Mouse (Mus musculus): ENCODE results near the gene Lrrc20. TPM values are rescaled to one million over a fixed set of nuclear protein-coding genes. Genes with fewer than 3 reads are reported as not detected.
"Not testable (repeated sequence)": the region's sequence is repeated elsewhere in the genome, so short reads cannot be mapped to it uniquely, and the experiment has no call there.

The Lrrc20 gene
- total and polyA plus RNA-seq, 2 experiments from 2014 or later, result 8.3 to 15.5 TPM

GRCm38 (mm10) chr10:61451463-61451930 is 24.1 kb upstream of the Lrrc20 start:
- 8% methylated on average over 8 of the region's 8 CpGs for WGBS
- Histone ChIP-seq H3K9ac (replicated peaks; ENCODE audit: low read length, poor library complexity, severe bottlenecking) (peak overlapping the region; percentile 84), H3K4me2 (ENCODE audit: low read depth, low read length, poor library complexity, severe bottlenecking) (peak overlapping the region; percentile 73), H3K9me3 (ENCODE audit: low read length) (no peaks in the 10 kb centered on the region), H3K4me1 (ENCODE audit: insufficient read depth, low read length) (peaks cover 9% of the 10 kb centered on the region; the same call in 1 of the 2 replicates), H3K27me3 (ENCODE audit: insufficient read depth, low read length) (no peaks in the 10 kb centered on the region), H3K36me3 (ENCODE audit: insufficient read depth, low read length) (no peaks in the 10 kb centered on the region; the same call in 1 of the 2 replicates), H3K4me3 (ENCODE audit: low read depth, low read length) (peak overlapping the region; percentile 75), H3K27ac (ENCODE audit: low read depth, low read length) (peak overlapping the region; percentile 77; the same call in 1 of the 2 replicates)
- ATAC-seq (ENCODE audit: low FRiP score) (no peak), DNase-seq (ENCODE audit: low spot score) (peak; percentile 40)
- no peak for TF ChIP-seq CTCF (IDR thresholded peaks at IDR 0.05)

DNA sequence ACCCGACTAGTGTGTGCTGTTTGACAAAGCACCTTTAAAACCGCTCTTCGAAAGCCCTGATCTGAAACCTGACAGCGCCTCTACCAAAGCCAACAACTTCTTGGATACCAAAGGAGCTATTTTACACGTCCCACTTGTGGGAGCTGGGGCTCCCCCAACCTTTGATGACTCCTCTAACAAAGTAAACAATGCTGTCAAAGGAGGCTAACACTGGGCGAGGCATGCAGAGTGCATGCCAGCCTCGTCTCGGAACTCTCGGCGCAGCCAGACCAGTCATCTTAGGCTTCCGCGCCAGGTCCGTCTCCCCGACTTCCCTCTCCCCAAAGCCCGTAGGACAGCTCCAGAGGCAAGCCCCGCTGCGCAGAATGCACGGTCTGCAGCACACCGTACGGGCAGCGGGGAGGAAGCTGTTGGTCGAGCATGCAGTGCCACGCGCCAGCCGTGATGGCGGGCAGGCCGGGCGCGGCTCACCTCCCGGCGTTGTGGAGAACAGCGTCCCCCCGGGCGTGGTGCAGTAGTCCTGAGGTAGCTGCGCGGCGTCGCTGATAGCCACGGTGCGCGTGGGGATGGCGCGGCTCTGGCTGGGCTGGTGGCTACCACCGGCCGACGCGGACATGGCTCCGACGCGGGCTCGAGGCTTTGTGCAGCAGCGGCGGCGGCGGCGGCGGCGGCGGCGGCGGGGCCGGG is 23.5 kb upstream of the Lrrc20 start:
- TF ChIP-seq CTCF (IDR thresholded peaks at IDR 0.05), result peak; percentile 19; the same call in 1 of the 2 replicates
- DNase-seq (ENCODE audit: low spot score) (peak; percentile 25), ATAC-seq (ENCODE audit: low FRiP score) (peak; percentile 73)
- H3K4me3 ChIP-seq (ENCODE audit: low read depth, low read length), result peak overlapping the region; percentile 75
- no peaks in the 10 kb centered on the region; the same call in 1 of the 2 replicates for H3K36me3 ChIP-seq (ENCODE audit: insufficient read depth, low read length)
- H3K9ac ChIP-seq (replicated peaks; ENCODE audit: low read length, poor library complexity, severe bottlenecking), result peak overlapping the region; percentile 84
- H3K4me2 ChIP-seq (ENCODE audit: low read depth, low read length, poor library complexity, severe bottlenecking), result peak overlapping the region; percentile 73
- no peaks in the 10 kb centered on the region for H3K27me3 ChIP-seq (ENCODE audit: insufficient read depth, low read length)
- WGBS, result under 1% methylated on average over 54 of the region's 62 CpGs
- peak overlapping the region; percentile 77 for H3K27ac ChIP-seq (ENCODE audit: low read depth, low read length)
- H3K4me1 ChIP-seq (ENCODE audit: insufficient read depth, low read length), result peaks cover 9% of the 10 kb centered on the region; the same call in 1 of the 2 replicates
- H3K9me3 ChIP-seq (ENCODE audit: low read length), result no peaks in the 10 kb centered on the region

GRCm38 (mm10) chr10:61452645-61453044 is 23.0 kb upstream of the Lrrc20 start, which contains the start of gene Eif4ebp2:
Eif4ebp2 (minus strand) TSS chr10:61452661.
- H3K27ac ChIP-seq (ENCODE audit: low read depth, low read length), result peak within 1 kb of the TSS; percentile 77
- WGBS, result 2% methylated on average over 29 of the region's 36 CpGs
- DNase-seq (ENCODE audit: low spot score) (peak; percentile 99), ATAC-seq (ENCODE audit: low FRiP score) (peak; percentile 98)
- H3K4me3 ChIP-seq (ENCODE audit: low read depth, low read length), result peak within 1 kb of the TSS; percentile 75
- peak within 1 kb of the TSS; percentile 84 for H3K9ac ChIP-seq (replicated peaks; ENCODE audit: low read length, poor library complexity, severe bottlenecking)
- H3K9me3 ChIP-seq (ENCODE audit: low read length), result no peaks in the 10 kb centered on the region
- no peak for TF ChIP-seq CTCF (IDR thresholded peaks at IDR 0.05)
- H3K4me1 ChIP-seq (ENCODE audit: insufficient read depth, low read length), result peaks cover 9% of the 10 kb centered on the region; the same call in 1 of the 2 replicates
- H3K27me3 ChIP-seq (ENCODE audit: insufficient read depth, low read length), result no peaks in the 10 kb centered on the region
- H3K36me3 ChIP-seq (ENCODE audit: insufficient read depth, low read length), result no peaks in the 10 kb centered on the region; the same call in 1 of the 2 replicates
- H3K4me2 ChIP-seq (ENCODE audit: low read depth, low read length, poor library complexity, severe bottlenecking), result peak within 1 kb of the TSS; percentile 73

DNA sequence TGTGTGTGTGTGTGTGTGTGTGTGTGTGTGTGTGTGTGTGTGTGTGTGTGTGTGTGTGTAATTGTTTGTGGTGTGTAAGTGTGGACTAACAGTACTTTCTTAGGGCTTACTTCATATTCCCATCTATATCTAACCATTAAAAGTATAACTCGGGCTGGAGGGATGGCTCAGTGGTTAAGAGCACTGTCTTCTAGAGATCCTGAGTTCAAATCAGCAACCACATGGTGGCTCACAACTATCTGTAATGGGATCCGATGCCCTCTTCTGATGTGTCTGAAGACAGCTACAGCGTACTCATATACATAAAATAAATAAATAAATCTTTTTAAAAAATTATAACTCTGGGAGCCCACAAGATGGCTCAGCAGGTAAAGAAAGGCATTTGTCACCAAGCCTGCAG is 22.4 kb upstream of the Lrrc20 start:
- H3K36me3 ChIP-seq (ENCODE audit: insufficient read depth, low read length); DNase-seq (ENCODE audit: low spot score); H3K9me3 ChIP-seq (ENCODE audit: low read length); H3K27ac ChIP-seq (ENCODE audit: low read depth, low read length); H3K27me3 ChIP-seq (ENCODE audit: insufficient read depth, low read length); H3K4me3 ChIP-seq (ENCODE audit: low read depth, low read length); H3K4me1 ChIP-seq (ENCODE audit: insufficient read depth, low read length); H3K9ac ChIP-seq (replicated peaks; ENCODE audit: low read length, poor library complexity, severe bottlenecking): not testable (repeated sequence)
- peak; percentile 19; the same call in 1 of the 2 replicates for TF ChIP-seq CTCF (IDR thresholded peaks at IDR 0.05)
- H3K4me2 ChIP-seq (ENCODE audit: low read depth, low read length, poor library complexity, severe bottlenecking), result peak overlapping the region; percentile 73
- 62% methylated on average over 3 of the region's 3 CpGs for WGBS
- 0 out of 2 replicates have a peak, but pooled peaks have one; percentile 5 for ATAC-seq (ENCODE audit: low FRiP score)

DNA sequence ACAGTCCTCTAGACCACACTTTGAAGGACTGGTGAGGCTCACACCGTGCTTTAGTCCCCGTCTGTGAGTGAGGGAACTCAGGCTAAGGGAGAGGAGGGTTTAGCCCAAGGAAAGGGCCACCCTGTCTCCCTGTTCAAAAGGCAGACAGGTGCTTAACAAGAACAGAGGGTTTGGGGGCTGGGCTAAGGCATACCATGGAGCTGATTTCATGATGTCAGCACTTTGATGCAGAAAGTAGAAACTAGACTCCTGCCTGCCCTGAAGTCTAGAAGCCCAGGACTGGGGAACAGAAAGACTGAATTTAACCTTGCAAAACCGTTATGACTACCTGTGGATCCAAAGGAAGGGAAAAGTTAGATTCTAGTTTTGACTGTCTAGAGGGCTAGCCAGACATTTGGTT is 18.4 kb upstream of the Lrrc20 start:
- DNase-seq (ENCODE audit: low spot score) (no peak), ATAC-seq (ENCODE audit: low FRiP score) (no peak)
- WGBS, result 62% methylated on average over 3 of the region's 3 CpGs
- Histone ChIP-seq H3K4me2 (ENCODE audit: low read depth, low read length, poor library complexity, severe bottlenecking) (no peak overlapping the region), H3K9me3 (ENCODE audit: low read length) (no peaks in the 10 kb centered on the region), H3K9ac (replicated peaks; ENCODE audit: low read length, poor library complexity, severe bottlenecking) (no peak overlapping the region), H3K4me3 (ENCODE audit: low read depth, low read length) (no peak overlapping the region), H3K27me3 (ENCODE audit: insufficient read depth, low read length) (no peaks in the 10 kb centered on the region), H3K36me3 (ENCODE audit: insufficient read depth, low read length) (no peaks in the 10 kb centered on the region), H3K27ac (ENCODE audit: low read depth, low read length) (no peak overlapping the region), H3K4me1 (ENCODE audit: insufficient read depth, low read length) (no peaks in the 10 kb centered on the region)
- no peak for TF ChIP-seq CTCF (IDR thresholded peaks at IDR 0.05)

GRCm38 (mm10) chr10:61465009-61465408 is 10.6 kb upstream of the Lrrc20 start:
- no peaks in the 10 kb centered on the region for H3K27me3 ChIP-seq (ENCODE audit: insufficient read depth, low read length)

More at GRCm38 (mm10) chr10:61465009-61465408, 10.6 kb upstream of the Lrrc20 start:
- DNase-seq (ENCODE audit: low spot score), result no peak
- TF ChIP-seq CTCF (IDR thresholded peaks at IDR 0.05), result no peak
- no peak overlapping the region for H3K27ac ChIP-seq (ENCODE audit: low read depth, low read length)
- H3K9me3 ChIP-seq (ENCODE audit: low read length), result no peaks in the 10 kb centered on the region
- no peak overlapping the region for H3K4me2 ChIP-seq (ENCODE audit: low read depth, low read length, poor library complexity, severe bottlenecking)
- ATAC-seq (ENCODE audit: low FRiP score), result no peak
- no peak overlapping the region for H3K9ac ChIP-seq (replicated peaks; ENCODE audit: low read length, poor library complexity, severe bottlenecking)
- H3K36me3 ChIP-seq (ENCODE audit: insufficient read depth, low read length), result no peaks in the 10 kb centered on the region
- WGBS, result 77% methylated on average over 4 of the region's 4 CpGs
- H3K4me1 ChIP-seq (ENCODE audit: insufficient read depth, low read length), result no peaks in the 10 kb centered on the region
- H3K4me3 ChIP-seq (ENCODE audit: low read depth, low read length), result no peak overlapping the region
